Mouse (Mus musculus) mesoderm, embryonic 11.5 days (tissue): Measurements from ENCODE around the gene Ak3.
"Not testable (repeated sequence)": the region's sequence is repeated elsewhere in the genome, so short reads cannot be mapped to it uniquely, and the experiment has no call there.

ENCODE experiments used
- DNase-seq: peaks from one replicate; pipeline ENCODE4 v3.0.0-alpha.2; 2012; ENCODE audit warnings: low read depth, low spot score

Gene Ak3

DNA sequence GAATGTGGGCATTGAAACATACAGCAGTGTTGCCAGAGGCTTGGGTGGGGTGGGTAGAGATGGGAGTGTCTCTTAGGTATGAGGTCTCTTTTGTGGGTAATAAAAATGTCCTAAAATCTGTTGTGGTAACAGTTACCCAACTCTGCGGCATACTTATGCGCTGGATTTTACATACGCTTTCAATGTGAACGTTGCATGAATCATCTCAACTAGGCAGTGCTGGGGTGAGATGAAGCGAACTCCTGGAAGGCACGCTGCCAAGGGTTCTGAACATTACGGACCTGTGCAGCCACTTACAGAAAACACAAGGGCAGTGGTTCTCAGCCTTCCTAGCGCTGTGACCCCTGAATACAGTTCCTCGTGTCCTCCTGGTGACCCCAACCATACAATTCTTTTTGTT lies 5.1 kb downstream of the Ak3 start:
- DNase-seq, result no peak

DNA sequence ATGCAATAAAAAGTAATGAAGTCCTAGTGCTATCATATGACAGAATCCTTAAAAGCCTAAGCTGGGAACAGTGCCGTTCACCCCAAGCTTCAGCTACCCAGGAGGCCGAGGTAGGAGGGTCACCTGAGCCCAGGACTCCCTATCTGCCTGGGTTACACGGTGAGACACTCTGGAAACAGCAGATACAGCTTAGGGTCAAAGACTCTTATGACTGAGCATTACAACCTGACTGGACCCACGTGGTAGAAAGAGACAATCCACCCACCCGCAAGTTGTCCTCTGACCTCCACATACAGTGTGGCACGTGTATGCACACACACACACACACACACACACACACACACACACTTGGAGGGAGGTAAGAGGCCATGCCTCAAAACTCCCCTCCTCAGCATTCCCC lies 5.6 kb downstream of the Ak3 start:
- no peak for DNase-seq

DNA sequence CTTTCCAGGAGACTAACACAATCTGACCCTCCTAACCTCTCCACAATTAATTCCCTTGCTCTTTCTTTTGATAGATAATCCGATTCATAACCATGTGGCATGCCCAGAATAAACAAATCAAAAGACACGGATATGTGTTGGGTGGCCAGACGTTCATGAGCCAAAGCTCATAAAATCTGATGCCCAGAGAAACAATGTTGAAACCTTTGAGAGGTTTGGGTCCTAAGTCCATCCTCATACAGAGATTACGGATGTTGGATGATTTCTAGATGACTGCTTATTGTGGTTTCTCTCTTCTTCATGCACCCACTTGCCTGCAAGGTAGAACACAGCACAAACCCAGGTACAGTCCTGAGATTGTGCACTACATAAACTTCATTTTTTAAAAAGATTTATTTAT lies 7.6 kb downstream of the Ak3 start:
- DNase-seq, result no peak

DNA sequence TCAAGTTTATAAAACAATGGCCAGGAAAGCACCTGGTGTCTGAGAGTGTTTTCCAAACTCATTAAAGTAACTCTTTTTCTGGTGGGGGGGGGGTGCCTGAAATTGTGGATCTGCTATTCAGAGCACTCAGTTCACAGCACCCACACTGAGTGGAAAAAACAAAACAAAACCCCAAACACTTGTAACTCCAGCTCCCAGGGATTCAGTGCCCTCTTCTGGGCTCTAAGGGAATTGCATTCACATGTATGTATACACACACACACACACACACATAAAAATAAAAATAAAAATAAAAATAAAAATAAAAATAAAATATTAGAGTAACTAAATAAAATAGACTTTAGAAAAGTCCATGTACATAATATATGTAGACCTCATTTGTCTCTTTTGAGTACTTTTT lies 8.4 kb downstream of the Ak3 start:
- DNase-seq, result no peak

DNA sequence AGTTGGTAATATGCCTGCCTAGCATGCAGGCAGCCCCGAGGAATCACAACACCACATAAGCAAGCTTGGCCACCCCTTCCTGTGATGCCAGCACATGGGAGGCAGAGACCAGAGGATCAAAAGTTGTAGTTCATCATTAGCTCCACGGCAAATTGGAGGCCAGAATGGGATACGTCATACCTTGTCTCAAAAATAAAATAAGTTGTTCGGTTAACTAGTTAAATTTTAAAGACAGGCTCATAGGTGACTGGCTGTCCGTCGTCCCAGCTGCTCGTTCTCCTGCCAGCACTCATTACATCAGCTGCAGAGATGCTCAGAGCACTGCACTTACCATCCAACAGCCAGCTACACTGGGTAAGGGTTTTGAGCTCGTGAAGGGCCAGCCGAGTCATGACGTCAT lies 10.2 kb downstream of the Ak3 start:
- no peak for DNase-seq

DNA sequence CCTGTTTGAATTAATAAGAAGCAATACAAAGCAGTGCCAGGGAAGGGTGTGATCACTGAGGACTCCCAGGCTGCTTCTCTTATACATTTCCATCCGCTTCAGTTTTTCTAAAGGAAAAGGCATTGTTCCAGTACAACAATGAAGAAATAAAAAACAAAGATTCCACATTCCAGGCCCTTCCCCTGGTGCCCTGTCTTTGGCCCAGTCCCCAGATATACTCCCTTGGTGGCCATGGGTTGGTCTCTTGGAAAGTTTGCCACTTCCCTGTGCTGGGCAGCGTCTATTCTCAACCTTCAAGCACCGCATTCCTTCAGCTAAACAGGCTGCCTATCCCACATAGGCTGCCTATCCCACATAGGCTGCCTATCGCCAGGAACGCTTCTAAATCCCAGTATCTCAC lies 10.7 kb downstream of the Ak3 start:
- no peak for DNase-seq

DNA sequence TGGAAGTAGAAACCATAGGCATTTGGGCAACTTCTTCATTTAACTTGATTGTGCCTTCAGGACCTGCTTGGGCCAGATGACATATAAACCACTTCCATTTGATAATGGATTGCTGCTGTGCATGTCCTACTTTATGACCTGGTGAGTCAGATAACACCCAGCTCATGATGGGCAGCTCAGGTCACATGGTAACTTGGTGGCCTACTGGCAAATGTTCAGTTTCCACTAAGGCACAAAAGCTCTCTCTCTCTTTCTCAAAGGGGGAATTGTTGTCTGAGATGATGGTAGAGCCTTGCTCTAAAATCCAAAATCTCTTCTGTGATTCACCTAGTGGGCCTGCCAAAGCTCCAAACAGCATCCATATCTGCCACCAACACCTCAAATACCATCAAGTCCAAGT lies 15.1 kb downstream of the Ak3 start:
- DNase-seq, result no peak

DNA sequence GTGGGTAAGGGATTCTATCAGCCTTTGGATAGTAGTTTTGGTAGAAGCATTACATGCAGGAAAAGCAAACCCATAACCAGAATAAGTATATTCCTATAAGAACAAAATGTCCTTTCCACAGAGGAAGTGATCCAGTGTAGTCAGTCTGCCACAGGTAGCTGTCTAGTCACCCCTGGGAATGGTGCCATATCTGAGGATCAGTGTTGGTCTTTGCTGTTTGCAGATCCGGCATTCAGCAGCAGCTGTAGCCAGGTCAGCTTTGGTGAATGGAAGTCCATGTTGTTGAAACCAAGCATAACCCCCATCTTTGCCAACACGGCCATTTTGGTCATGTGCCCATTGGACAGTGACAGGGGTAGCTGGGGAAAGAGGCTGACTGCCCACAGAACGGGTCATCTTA lies 16.0 kb downstream of the Ak3 start:
- no peak for DNase-seq

DNA sequence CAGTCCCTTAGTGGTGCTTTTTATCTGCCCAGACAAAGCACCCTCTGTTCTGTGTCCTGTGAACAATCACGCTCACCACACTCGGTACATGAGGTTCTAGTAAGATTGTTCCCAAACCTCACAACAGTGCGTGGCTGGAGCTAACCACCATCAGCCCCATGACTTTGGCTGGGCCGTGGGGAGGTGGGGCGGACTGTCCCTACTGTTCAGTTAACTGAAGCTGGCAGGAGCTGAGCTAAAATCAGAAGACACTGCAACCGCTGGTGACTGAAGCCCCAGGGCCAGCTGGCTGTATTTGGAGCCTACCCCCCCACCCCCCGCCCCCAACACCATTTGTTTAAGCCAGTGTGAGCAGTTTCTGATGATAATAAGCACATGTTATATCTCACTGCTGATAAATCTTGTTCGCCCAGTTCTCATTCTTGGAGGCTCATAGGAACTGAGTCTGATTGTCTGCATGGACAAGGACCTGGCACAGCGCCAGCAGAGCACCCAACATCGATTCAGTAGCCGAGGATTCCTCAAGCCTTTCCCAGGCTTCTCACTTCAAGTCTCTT lies 23.3 kb downstream of the Ak3 start:
- no peak for DNase-seq

DNA sequence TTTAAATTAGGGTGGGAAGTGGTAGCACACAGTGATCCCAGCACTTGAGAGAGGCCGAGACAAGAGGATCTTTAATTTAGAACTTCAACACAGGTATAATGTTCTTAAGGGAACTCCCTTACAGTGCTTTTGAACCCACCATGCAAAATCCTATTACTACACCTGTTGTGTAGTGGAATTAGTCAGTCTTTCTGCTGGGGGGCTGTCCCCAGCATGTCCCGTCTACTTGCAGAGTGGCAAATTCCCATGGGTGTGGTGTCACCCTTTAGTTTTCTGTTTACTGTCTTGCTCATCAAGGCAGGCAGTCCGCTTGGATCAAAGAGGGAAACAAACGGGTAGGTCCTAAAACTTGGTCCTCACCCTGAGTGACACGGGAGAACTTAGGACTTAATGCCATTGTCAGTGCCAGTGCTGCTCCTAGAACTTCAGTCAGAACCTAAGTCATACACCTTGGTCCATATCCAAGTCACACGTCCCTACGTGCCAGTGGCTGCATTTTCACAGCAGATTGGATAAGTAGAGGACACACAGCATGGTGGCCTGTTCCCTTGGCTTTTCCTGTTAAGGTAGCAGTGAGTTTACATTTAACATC lies 25.9 kb downstream of the Ak3 start:
- no peak for DNase-seq

DNA sequence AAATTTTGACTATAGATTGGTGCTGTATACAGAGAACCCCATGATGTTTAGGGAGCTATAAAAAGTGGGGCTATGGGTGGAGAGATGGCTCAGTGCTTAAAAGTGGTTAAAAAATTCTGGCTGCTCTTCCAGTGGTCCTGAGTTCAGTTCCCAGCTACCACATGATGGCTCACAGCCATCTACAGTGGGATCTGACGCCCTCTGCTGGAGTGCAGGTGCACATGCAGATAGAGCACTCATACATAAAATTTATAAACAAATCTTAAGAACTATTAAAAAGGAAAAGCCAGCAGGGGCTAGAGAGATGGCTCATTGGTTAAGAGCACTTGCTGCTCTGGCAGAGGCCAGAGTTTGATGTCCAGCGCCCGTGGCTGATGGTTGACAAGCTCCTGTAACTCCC lies 28.1 kb downstream of the Ak3 start:
- DNase-seq, result no peak

DNA sequence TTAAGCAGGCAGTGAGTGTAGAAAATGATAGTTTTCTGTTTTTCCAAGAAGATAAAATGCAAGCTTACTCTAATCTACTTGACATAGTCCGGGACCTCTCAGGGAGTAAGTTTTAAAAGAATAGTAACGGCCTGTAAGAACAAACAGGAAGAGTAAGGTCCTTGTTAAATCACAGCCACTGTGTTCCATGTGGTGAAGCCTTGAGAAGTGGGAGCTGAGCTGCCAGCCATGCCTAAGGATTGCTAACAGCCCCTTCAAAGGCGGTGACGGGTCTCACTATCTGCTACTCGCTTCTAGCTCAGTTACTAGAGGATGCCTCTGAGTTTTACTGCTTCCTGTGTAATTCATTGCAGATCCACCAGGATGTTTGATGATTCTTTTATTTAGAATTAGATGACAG lies 31.0 kb downstream of the Ak3 start:
- no peak for DNase-seq

DNA sequence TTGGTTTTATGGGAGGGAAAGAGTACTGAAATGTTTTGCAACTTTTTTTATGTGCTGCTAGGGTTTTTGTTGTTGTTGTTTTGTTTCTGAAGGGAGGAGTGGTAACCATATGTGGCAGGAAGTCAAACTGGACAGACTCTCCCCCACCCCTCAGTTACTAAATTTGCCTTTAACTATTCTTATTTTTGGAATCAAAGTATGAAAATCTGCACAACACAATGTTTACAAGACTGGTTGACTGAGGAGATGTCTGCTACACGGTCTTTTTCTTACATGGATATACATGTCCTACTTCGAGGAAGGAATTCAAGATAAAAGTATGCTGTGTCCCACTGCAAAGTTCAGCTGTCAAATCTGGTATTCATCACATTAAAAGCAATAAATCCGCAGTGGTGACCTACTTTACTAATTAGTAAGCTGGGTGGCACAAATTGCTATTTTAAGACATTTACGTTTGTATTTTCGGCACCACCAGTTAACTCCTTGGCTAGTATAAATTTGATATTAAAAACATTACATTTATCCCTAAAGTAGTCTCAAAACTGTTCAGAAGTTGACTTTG lies 31.5 kb downstream of the Ak3 start:
- DNase-seq, result no peak

DNA sequence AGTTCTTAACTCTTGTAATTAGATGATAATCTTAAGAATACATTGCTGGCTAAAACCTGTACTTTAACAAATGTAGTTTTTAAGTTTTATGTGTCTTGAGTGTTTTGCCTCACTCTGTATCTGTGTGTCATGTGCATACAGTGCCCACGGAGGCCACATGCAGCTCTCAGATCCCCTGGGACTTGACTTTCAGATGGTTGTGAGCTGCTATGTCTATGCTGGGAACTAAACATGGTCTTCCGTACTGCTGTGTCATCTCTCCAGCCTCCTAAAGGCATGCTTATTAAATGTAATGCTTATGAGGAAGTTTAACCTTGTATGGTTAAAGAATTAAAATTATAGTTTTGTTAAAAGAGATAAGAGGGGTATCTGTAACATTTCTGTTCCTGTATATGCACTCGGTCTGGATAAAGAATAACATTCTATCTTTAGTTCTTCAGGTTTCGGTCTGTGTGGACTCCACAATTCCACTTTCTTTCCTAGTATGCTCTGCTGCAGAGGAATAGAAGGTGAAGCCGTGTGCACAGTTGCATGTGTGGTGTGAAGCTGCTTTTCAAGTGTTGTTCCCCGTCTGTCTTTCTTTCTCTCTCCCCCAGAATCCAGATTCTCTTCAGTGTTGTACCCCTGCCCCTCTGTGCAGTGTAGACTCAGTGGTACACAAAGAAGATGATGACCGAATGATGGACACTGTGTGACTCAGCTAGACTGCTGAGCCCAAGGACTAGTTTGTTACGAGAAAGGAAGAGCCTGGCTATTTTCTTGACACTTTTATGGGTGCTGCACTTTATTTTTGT lies 32.2 kb downstream of the Ak3 start:
- no peak for DNase-seq

DNA sequence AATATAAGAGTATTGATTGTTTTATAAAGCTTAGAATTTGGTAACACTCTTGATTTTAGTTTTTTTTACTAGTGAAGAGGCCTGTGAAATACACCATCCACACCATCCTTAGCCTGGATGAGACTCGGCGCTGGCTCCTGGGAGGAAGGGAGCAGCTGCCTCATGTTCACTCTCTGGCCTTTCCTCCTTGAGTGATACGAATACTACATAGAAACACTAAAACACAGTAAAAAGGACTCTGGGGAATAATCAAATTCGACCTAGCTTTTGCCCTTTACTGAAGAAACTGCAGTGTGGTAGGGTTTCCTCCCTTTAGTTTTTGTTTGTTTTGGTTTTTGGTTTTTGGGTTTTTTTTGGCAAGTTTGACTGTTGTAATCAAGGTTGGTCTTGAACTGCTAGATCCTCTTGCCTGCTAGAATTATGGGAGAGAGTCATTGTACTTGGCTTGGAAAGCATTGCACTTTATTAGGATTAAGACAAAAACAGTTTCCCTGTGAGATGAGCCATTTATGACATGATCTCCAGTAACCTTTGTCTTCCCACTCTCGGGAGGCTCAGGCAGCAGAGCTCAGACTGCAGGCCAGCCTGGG lies 33.2 kb downstream of the Ak3 start:
- DNase-seq, result no peak

DNA sequence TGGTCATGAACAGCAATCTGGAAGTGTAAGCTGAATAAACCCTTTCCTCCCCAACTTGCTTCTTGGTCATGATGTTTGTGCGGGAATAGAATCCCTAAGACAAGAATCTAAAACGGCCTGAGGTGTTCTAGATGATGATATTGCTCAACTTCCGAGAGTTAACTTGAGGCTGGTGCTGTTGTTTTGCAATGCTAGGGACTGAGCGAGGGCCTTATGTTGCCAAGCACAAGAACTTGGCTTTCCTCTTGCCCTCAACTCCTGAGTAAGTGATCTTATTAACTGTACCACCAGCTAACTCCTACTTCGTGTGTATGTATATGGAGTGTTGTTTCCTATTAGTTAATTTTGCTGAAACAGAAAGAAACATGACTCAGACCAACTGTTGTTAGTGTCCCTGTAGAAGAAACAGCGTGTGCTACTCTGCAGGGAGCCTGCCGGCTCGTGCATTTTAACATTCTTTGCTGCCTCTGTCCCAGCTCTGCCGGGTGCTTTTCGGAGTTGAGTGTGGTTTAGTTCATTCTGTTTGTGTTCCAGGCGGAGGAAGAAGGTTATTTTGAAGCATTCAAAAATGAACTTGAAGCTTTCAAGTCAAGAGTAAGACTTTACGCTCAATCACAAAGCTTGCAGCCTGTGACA lies 36.3 kb downstream of the Ak3 start:
- no peak for DNase-seq

DNA sequence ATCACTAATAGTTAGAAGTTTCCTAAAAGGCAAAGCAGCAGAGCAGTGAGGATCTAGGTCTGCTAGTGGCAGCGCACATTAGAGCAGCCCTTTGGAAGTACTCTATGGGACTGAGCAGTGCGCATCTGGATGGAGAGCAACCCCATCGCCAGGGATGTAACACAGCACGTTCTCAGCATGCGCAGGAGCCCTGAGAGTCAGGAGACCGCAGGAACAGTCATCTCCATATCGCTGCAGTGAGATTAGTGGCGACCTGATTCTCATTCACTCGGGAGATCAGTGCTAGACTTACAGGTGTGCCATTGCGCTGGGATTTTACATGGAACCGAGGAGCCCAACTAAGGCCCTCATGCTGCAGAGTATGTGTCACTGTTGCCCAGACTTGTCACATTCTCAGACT lies 38.7 kb downstream of the Ak3 start:
- DNase-seq, result no peak

DNA sequence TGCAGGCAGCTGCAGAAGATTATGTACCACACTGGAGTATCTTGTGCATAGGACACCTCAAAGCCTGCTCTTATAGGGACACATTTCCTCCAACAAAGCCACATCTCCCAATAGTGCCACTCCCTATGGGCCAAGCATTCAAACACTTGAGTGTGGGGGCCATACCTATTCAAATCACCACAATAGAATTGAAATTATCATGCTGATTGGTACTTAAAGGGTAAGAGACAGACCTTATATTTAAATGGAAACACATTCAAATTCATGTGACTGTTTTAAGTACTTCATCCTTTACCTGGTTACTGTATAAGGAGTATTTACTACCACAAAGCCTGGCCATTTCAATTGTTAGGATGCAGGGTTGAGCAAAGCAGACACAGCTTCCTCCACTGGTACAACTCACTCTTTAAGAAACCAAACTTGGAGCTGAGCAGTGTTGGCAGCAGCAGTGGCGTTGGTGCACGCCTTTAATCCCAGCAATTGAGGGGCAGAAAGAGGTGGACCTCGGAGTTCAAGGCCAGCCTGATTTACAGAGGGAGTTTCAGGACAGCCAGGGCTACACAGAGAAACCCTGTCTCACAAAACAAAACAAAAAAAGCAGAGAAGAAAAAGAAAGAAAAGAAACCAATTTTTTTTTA lies 39.6 kb downstream of the Ak3 start:
- DNase-seq, result no peak

DNA sequence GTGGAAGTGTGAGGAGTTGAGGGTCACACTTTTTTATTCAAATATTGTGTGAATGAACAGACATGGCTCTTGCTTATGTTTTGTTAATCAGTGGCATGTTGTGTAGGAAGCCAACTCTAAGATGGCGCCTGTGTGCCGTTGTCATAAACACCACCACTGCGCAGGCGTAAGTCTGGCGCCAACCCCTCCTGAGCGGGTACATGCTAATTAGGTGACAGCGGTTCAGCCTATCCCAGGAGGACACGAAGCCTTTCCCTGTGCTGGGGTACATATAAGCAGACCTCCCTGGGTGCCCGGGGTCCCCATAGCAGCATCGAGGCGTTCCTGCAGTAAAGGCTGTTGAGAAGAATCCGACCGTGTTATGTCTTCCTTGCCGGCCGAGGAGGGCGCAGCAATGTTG lies 47.4 kb downstream of the Ak3 start:
- DNase-seq, result not testable (repeated sequence)

DNA sequence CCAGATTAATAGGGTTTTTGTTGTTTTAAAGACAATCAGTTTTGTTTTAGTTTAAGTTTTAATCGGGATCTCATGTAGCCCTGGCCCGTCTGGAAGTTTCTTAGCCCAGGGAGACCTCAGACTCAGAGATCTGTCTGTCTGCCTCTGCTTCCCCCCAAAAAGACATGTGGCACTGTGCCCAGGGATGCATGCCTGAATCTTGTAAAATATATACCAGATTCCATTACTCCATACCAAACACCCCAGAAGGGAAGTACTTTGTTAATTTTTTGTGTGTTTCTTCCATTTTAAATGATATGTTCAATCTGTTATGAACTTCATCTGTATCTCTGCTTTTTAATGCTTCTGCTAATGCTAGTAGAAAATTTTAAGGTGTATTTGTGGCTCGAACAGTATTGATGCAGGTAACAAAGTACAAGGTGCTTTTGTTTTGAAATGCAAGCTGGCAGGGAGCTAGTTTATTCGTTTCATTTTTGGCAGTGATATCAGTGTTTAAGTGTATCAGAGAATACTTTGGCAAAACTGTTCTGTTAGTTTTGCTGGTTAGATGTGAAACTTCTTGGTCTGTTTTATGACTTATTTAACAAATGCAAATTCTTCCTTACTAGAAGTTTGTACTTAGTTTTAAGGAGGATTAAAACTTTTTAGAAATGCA lies 49.7 kb downstream of the Ak3 start:
- no peak for DNase-seq

DNA sequence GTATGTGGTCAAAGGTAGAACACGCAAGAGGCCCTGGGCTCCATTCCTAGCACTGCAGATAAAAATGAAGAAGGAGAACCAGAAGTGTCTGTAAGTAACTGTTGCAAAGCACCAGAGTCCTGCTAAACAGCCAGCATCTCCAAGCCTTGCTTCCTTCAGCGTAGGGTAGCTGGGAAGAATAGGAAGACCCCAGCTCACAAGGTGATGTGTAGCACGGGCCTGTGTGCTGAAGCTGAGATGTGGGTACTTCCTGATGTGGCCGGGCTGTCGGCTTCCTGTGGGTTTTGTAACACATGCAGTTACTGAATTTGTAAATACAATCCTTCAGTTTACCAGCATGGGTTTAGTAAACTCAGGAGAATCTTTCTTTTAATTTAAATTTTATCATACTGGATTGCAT lies 52.4 kb downstream of the Ak3 start:
- DNase-seq, result no peak
